Mouse (Mus musculus) embryonic facial prominence, embryonic 11.5 days (tissue): ENCODE data around the gene Pnmal2. TPM values are rescaled to one million over a fixed set of nuclear protein-coding genes. Genes with fewer than 3 reads are reported as not detected.

Source experiments
- polyA plus RNA-seq: library from polyadenylated mRNA; unstranded; fragments of >200 nt; fragmentation: Nextera tagmentation; extraction: Ambion mirVana; gene quantifications from 2 replicates; pipeline ENCODE4 v1.2.1, GENCODE M21; 2014

Pnmal2 gene
- polyA plus RNA-seq, 1 experiment from 2014 or later: 4.2 TPM

Other genes with a start within 250 kb of the Pnmal2 start
- not detected in 2 replicates for gene Ceacam9, start 222.8 kb upstream of the Pnmal2 start, polyA plus RNA-seq
- 262 and 279 TPM in 2 replicates for gene Ap2s1, start 206.3 kb upstream of the Pnmal2 start, polyA plus RNA-seq
- 19.6 and 19.7 TPM in 2 replicates for gene Slc1a5, start 163.3 kb upstream of the Pnmal2 start, polyA plus RNA-seq
- 102 and 121 TPM in 2 replicates for gene Strn4, start 128.8 kb upstream of the Pnmal2 start, polyA plus RNA-seq
- gene Fkrp, start 128.0 kb upstream of the Pnmal2 start, polyA plus RNA-seq: 21.0 and 24.9 TPM in 2 replicates
- 10.1 and 11.4 TPM in 2 replicates for gene Prkd2, start 101.8 kb upstream of the Pnmal2 start, polyA plus RNA-seq
- 11.5 and 12.2 TPM in 2 replicates for gene Dact3, start 69.4 kb upstream of the Pnmal2 start, polyA plus RNA-seq
- 16.0 and 19.8 TPM in 2 replicates for gene Gng8, start 52.9 kb upstream of the Pnmal2 start, polyA plus RNA-seq
- gene Ptgir, start 38.2 kb upstream of the Pnmal2 start, polyA plus RNA-seq: 0.87 and 1.1 TPM in 2 replicates
- gene Calm3, start 20.6 kb upstream of the Pnmal2 start, polyA plus RNA-seq: 227 and 237 TPM in 2 replicates
- 5.3 and 6.6 TPM in 2 replicates for gene Pnmal1, start 15.0 kb downstream of the Pnmal2 start, polyA plus RNA-seq
- gene Gm42372, start 38.4 kb downstream of the Pnmal2 start, polyA plus RNA-seq: 0.52 and 0.63 TPM in 2 replicates
- 15.9 and 17.1 TPM in 2 replicates for gene Ccdc8, start 48.0 kb downstream of the Pnmal2 start, polyA plus RNA-seq
- 100 and 102 TPM in 2 replicates for gene Ppp5c, start 83.2 kb downstream of the Pnmal2 start, polyA plus RNA-seq
- 6.7 TPM in 2 replicates for gene Hif3a, start 117.7 kb downstream of the Pnmal2 start, polyA plus RNA-seq
- 0.10 and 0.11 TPM in 2 replicates for gene Psg16, start 129.4 kb downstream of the Pnmal2 start, polyA plus RNA-seq
- gene Ceacam3, start 205.6 kb downstream of the Pnmal2 start, polyA plus RNA-seq: not detected in 2 replicates